Mouse (Mus musculus) CH12.LX (cell line): ENCODE measurements around the gene Atg101. TPM values are rescaled to one million over a fixed set of nuclear protein-coding genes. Genes with fewer than 3 reads are reported as not detected.

ENCODE experiments used
- DNase-seq: peaks from one replicate; pipeline ENCODE4 v3.0.0-alpha.2; 2013; ENCODE audit errors: extremely low read depth
- H3K27ac ChIP-seq: 2 replicates; pipeline ENCODE4 v1.5.1; 2012; ENCODE audit warnings: low read depth, mild to moderate bottlenecking, control low read depth, moderate library complexity; ENCODE audit not compliant: insufficient read depth
- H3K27me3 ChIP-seq: replicated peaks from 2 replicates; pipeline ENCODE3; 2012; ENCODE audit warnings: inconsistent platforms
- H3K36me3 ChIP-seq, 2 experiments: replicated peaks in 1 of 2; 2 replicates each; pipeline versions ENCODE3 to v1.6.1; 2012; ENCODE audit warnings: inconsistent platforms in 1 of 2, low read length in 1 of 2, mild to moderate bottlenecking in 1 of 2, mixed read lengths in 1 of 2, moderate library complexity in 1 of 2; ENCODE audit not compliant: control insufficient read depth in 1 of 2, insufficient read depth in 1 of 2
- H3K4me1 ChIP-seq, 2 experiments: 2 replicates each; pipeline ENCODE4 v1.6.1; 2012; ENCODE audit warnings: inconsistent platforms in 1 of 2, moderate library complexity in 1 of 2; ENCODE audit not compliant: insufficient read depth in 2 of 2, control insufficient read depth in 1 of 2
- H3K4me2 ChIP-seq: 2 replicates; pipeline ENCODE4 v1.6.1; 2012; ENCODE audit warnings: low read depth, mild to moderate bottlenecking, control low read depth; ENCODE audit not compliant: poor library complexity, insufficient read depth, severe bottlenecking
- H3K4me3 ChIP-seq, 3 experiments: fragments of 150-350 bp in 1 of 3; sonication (generic) in 1 of 3; replicated peaks in 1 of 3; 2 replicates each; pipeline versions ENCODE3 to v1.5.1; 2011 to 2012; ENCODE audit warnings: low read depth in 2 of 3, low read length in 2 of 3, mild to moderate bottlenecking in 2 of 3, moderate library complexity in 2 of 3, control low read depth in 1 of 3, improper control_type of control experiment in 1 of 3, inconsistent platforms in 1 of 3, mixed read lengths in 1 of 3; ENCODE audit not compliant: poor library complexity in 1 of 3
- H3K79me2 ChIP-seq: replicated peaks from 2 replicates; pipeline ENCODE4 v1.6.1; 2012; ENCODE audit warnings: mild to moderate bottlenecking, moderate library complexity; ENCODE audit not compliant: control insufficient read depth, poor library complexity, insufficient read depth, severe bottlenecking; ENCODE audit errors: extremely low read depth
- H3K9ac ChIP-seq: 2 replicates; pipeline ENCODE4 v1.6.1; 2012; ENCODE audit warnings: low read depth, mild to moderate bottlenecking, control low read depth, moderate library complexity; ENCODE audit not compliant: insufficient read depth
- H3K9me3 ChIP-seq: replicated peaks from 2 replicates; pipeline ENCODE3; 2012; ENCODE audit warnings: low read length, inconsistent platforms, mixed read lengths
- CHD2 ChIP-seq: IDR thresholded peaks from 2 replicates; pipeline ENCODE4 v1.6.1; 2011; ENCODE audit warnings: low read length, improper control_type of control experiment
- CTCF ChIP-seq, 2 experiments: IDR thresholded peaks in 1 of 2; conservative IDR thresholded peaks in 1 of 2; 2 replicates each; pipeline ENCODE4 v1.5.1; 2011 to 2012; ENCODE audit warnings: low read depth in 2 of 2, low read length in 2 of 2, improper control_type of control experiment in 1 of 2, inconsistent platforms in 1 of 2, mild to moderate bottlenecking in 1 of 2, moderate library complexity in 1 of 2
- E2F4 ChIP-seq: IDR thresholded peaks from 2 replicates; pipeline ENCODE4 v1.6.1; 2011; ENCODE audit warnings: low read depth, low read length, improper control_type of control experiment; ENCODE audit not compliant: insufficient replicate concordance
- ELF1 ChIP-seq: IDR thresholded peaks from 2 replicates; pipeline ENCODE4 v1.6.1; 2014; ENCODE audit warnings: low read depth, mild to moderate bottlenecking, inconsistent platforms, low read length, improper control_type of control experiment
- GABPA ChIP-seq: IDR thresholded peaks from 2 replicates; pipeline ENCODE4 v1.6.1; 2012; ENCODE audit warnings: low read depth, low read length, improper control_type of control experiment, inconsistent platforms; ENCODE audit not compliant: insufficient replicate concordance
- HCFC1 ChIP-seq: IDR thresholded peaks from 2 replicates; pipeline ENCODE4 v1.6.1; 2012; ENCODE audit warnings: low read depth, mild to moderate bottlenecking, inconsistent platforms, low read length, improper control_type of control experiment
- IRF4 ChIP-seq: IDR thresholded peaks from 2 replicates; pipeline ENCODE4 v1.6.1; 2014; ENCODE audit warnings: low read depth, mild to moderate bottlenecking, inconsistent platforms, low read length, improper control_type of control experiment
- JUN ChIP-seq: IDR thresholded peaks from 2 replicates; pipeline ENCODE4 v1.6.1; 2011; ENCODE audit warnings: low read depth, mild to moderate bottlenecking, low read length, improper control_type of control experiment, moderate library complexity; ENCODE audit not compliant: insufficient read depth
- JUND ChIP-seq: conservative IDR thresholded peaks from 2 replicates; pipeline ENCODE4 v1.6.1; 2011; ENCODE audit warnings: low read depth, low read length, improper control_type of control experiment
- MAFK ChIP-seq: IDR thresholded peaks from 2 replicates; pipeline ENCODE4 v1.6.1; 2011; ENCODE audit warnings: low read length, improper control_type of control experiment; ENCODE audit not compliant: insufficient replicate concordance
- MAX ChIP-seq: IDR thresholded peaks from 2 replicates; pipeline ENCODE4 v1.6.1; 2011; ENCODE audit warnings: low read length, improper control_type of control experiment
- MAZ ChIP-seq: IDR thresholded peaks from 2 replicates; pipeline ENCODE4 v1.6.1; 2012; ENCODE audit warnings: low read depth, mild to moderate bottlenecking, inconsistent platforms, low read length, improper control_type of control experiment, moderate library complexity
- MXI1 ChIP-seq: IDR thresholded peaks from 2 replicates; pipeline ENCODE4 v1.6.1; 2011; ENCODE audit warnings: mild to moderate bottlenecking, low read depth, low read length, improper control_type of control experiment
- MYC ChIP-seq: IDR thresholded peaks from 2 replicates; pipeline ENCODE4 v1.6.1; 2011; ENCODE audit warnings: low read depth, mild to moderate bottlenecking, improper control_type of control experiment, low read length
- NELFE ChIP-seq: IDR thresholded peaks from 2 replicates; pipeline ENCODE4 v1.6.1; 2011; ENCODE audit warnings: low read depth, low read length, improper control_type of control experiment
- NRF1 ChIP-seq: IDR thresholded peaks from 2 replicates; pipeline ENCODE4 v1.6.1; 2014; ENCODE audit warnings: low read depth, mild to moderate bottlenecking, inconsistent platforms, low read length, improper control_type of control experiment, moderate library complexity
- POLR2A ChIP-seq: IDR thresholded peaks from 2 replicates; pipeline ENCODE4 v1.6.1; 2011; ENCODE audit warnings: low read depth, mild to moderate bottlenecking, improper control_type of control experiment, low read length
- RCOR1 ChIP-seq: conservative IDR thresholded peaks from 2 replicates; pipeline ENCODE4 v1.6.1; 2012; ENCODE audit warnings: low read depth, mild to moderate bottlenecking, inconsistent platforms, low read length, improper control_type of control experiment
- SIN3A ChIP-seq: IDR thresholded peaks from 2 replicates; pipeline ENCODE4 v1.6.1; 2012; ENCODE audit warnings: low read length, improper control_type of control experiment, inconsistent platforms
- SMC3 ChIP-seq: IDR thresholded peaks from 2 replicates; pipeline ENCODE4 v1.6.1; 2011; ENCODE audit warnings: low read depth, low read length, improper control_type of control experiment
- UBTF ChIP-seq: IDR thresholded peaks from 2 replicates; pipeline ENCODE4 v1.6.1; 2012; ENCODE audit warnings: low read depth, mild to moderate bottlenecking, inconsistent platforms, low read length, improper control_type of control experiment, moderate library complexity
- USF1 ChIP-seq: IDR thresholded peaks from 2 replicates; pipeline ENCODE4 v1.6.1; 2014; ENCODE audit warnings: low read depth, mild to moderate bottlenecking, inconsistent platforms, low read length, improper control_type of control experiment
- USF2 ChIP-seq: conservative IDR thresholded peaks from 2 replicates; pipeline ENCODE4 v1.6.1; 2011; ENCODE audit warnings: low read depth, low read length, improper control_type of control experiment
- ZKSCAN1 ChIP-seq: IDR thresholded peaks from 2 replicates; pipeline ENCODE4 v1.6.1; 2012; ENCODE audit warnings: low read depth, inconsistent platforms, low read length, improper control_type of control experiment, borderline replicate concordance
- ZMIZ1 ChIP-seq: IDR thresholded peaks from 2 replicates; pipeline ENCODE4 v1.6.1; 2012; ENCODE audit warnings: low read depth, mild to moderate bottlenecking, inconsistent platforms, low read length, improper control_type of control experiment
- dilution Hi-C: fragments of 300-500 bp; cut with MboI; formaldehyde crosslinking; loops from 2 replicates; pipeline ENCODE4 v1.14.3; 2020; ENCODE audit warnings: low sequenced_read_pairs; ENCODE audit not compliant: extremely low pct_unique_long_range_greater_than_20kb, extremely low pct_ligation_motif_present
- in situ Hi-C: fragments of 300-500 bp; cut with MboI; formaldehyde crosslinking; loops from 3 replicates; pipeline ENCODE4 v1.14.3; 2019; ENCODE audit warnings: low sequenced_read_pairs, low pct_ligation_motif_present, low pct_unique_long_range_greater_than_20kb, mixed read lengths
- polyA plus RNA-seq: library from polyadenylated mRNA; unstranded; fragments of >175 nt; gene quantifications from 2 replicates; pipeline ENCODE4 v1.2.1, GENCODE M21; 2012; ENCODE audit warnings: low read depth; ENCODE audit not compliant: insufficient read length
- total RNA-seq, 2 experiments: library from RNA; depleted of rRNA; stranded (reverse); fragments of 300-350 nt in 1 of 2; fragments of >200 nt in 1 of 2; gene quantifications; 2 replicates each; pipeline ENCODE4 v1.2.3; 2012 to 2014

Gene Atg101
- total and polyA plus RNA-seq, 3 experiments: 49.1 to 61.3 (median 58.8) TPM

GRCm38 (mm10) chr15:101271107-101271506 lies 13.0 kb upstream of the Atg101 start:
- H3K27me3 ChIP-seq: peaks cover 26% of the 10 kb centered on the region

GRCm38 (mm10) chr15:101271513-101271912 lies 12.6 kb upstream of the Atg101 start:
- no peak for TF ChIP-seq ZMIZ1
- TF ChIP-seq E2F4: no peak
- no peak for TF ChIP-seq RCOR1
- TF ChIP-seq HCFC1: no peak
- no peak for TF ChIP-seq JUND
- no peak for TF ChIP-seq MYC
- no peak for TF ChIP-seq JUN
- no peak for TF ChIP-seq ELF1
- TF ChIP-seq MXI1: no peak
- TF ChIP-seq ZKSCAN1: no peak
- TF ChIP-seq CHD2: no peak
- no peak for TF ChIP-seq USF2
- no peak for TF ChIP-seq MAZ
- TF ChIP-seq, all 38 proteins: peak for 0
- in situ Hi-C loops: no loop called here
- H3K36me3 ChIP-seq: peaks cover 0 to 22% of the 10 kb centered on the region in 2 experiments
- H3K27ac ChIP-seq: no peak overlapping the region
- no peak overlapping the region for H3K4me3 ChIP-seq
- H3K4me2 ChIP-seq: no peak overlapping the region
- peaks cover 27% of the 10 kb centered on the region for H3K27me3 ChIP-seq
- dilution Hi-C loops: no loop called here
- no peaks in the 10 kb centered on the region for H3K9me3 ChIP-seq
- H3K79me2 ChIP-seq: no peaks in the 10 kb centered on the region
- H3K9ac ChIP-seq: no peak overlapping the region
- H3K4me1 ChIP-seq: peaks cover 0 to 4% of the 10 kb centered on the region in 2 experiments; a peak in 1 of 4 replicates
- DNase-seq: no peak

More at GRCm38 (mm10) chr15:101271107-101271506, 13.0 kb upstream of the Atg101 start:
- no peak overlapping the region for H3K27ac ChIP-seq
- no peak for TF ChIP-seq JUND
- TF ChIP-seq ELF1: no peak
- no peak for TF ChIP-seq MAFK
- no peak for TF ChIP-seq MAZ
- no peak for TF ChIP-seq USF1
- no peak for TF ChIP-seq UBTF
- TF ChIP-seq SMC3: no peak
- no peak for TF ChIP-seq GABPA
- TF ChIP-seq USF2: no peak
- TF ChIP-seq NELFE: no peak
- no peak for TF ChIP-seq SIN3A
- TF ChIP-seq CTCF (conservative IDR thresholded peaks at IDR 0.05 in 1 of 2, IDR thresholded peaks at IDR 0.05 in 1 of 2; ENCODE audit: low read depth in 2 of 2, low read length in 2 of 2): no peak
- TF ChIP-seq CHD2: no peak
- TF ChIP-seq NRF1: no peak
- no peak for TF ChIP-seq POLR2A
- no peak for TF ChIP-seq HCFC1
- no peak for TF ChIP-seq MXI1
- TF ChIP-seq MAX: no peak
- no peak for TF ChIP-seq IRF4
- dilution Hi-C loops: no loop called here
- no peaks in the 10 kb centered on the region for H3K79me2 ChIP-seq
- peaks cover under 1 to 4% of the 10 kb centered on the region in 2 experiments; a peak in 2 of 4 replicates for H3K4me1 ChIP-seq
- no peak for DNase-seq
- peaks cover 0 to 22% of the 10 kb centered on the region in 2 experiments for H3K36me3 ChIP-seq
- H3K9me3 ChIP-seq: no peaks in the 10 kb centered on the region
- in situ Hi-C loops: no loop called here
- no peak overlapping the region for H3K4me2 ChIP-seq
- H3K4me3 ChIP-seq: no peak overlapping the region
- no peak overlapping the region for H3K9ac ChIP-seq
